Mouse (Mus musculus): ENCODE data around the gene Ruvbl1.

DNA sequence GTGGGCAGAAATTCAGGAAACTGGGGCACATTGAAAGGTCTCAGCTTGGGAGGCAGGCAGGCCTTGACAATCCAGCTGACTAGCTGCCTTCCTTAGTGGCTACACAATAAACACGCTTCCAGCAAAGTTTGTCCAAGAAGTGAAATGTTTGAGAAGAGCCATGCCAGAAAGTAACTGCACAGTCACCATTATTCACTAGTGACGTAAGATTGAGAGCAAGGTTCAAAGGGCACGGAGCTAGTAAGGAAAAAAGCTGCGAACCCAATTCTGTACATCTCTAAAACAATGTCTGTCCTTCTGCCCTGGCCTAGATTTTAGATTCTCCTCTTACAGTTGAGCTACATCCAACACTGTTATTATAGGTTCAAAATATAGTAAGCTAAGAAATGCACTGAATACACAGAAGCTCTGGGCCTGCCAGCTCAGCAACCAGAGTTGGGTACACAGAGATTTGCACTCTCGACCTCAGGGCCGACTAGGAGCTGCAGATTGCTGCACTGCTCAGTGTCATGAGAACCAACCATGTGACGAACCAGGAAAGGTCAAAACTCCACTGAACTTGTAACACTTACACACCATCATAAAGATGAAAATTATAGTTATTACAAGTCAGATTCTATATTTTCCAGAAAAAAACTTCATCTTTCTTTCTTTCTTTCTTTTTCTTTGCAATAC, 21.0 kb upstream of the Ruvbl1 start:
- no peak for TF ChIP-seq CTCF (IDR thresholded peaks at IDR 0.05; ENCODE audit: low read depth)
- TF ChIP-seq EP300 (optimal IDR thresholded peaks at IDR 0.05) = no peak
